Mouse (Mus musculus): ENCODE results near the gene Mid1.

- TF ChIP-seq USF1 (IDR thresholded peaks at IDR 0.05; ENCODE audit: low read depth) (no peak), MAX (IDR thresholded peaks at IDR 0.05) (no peak), CTCF (IDR thresholded peaks at IDR 0.05; ENCODE audit: control insufficient read depth, insufficient read depth, insufficient read length) (no peak), MYOG (IDR thresholded peaks at IDR 0.05; ENCODE audit: control insufficient read depth, extremely low read depth, insufficient read length) (no peak), CEBPB (IDR thresholded peaks at IDR 0.05; ENCODE audit: low read depth) (no peak), MYOD1 (IDR thresholded peaks at IDR 0.05; ENCODE audit: control insufficient read depth, insufficient read length, low read depth) (no peak)
Observed at GRCm38 (mm10) chrX:169903656-169904055, 218.7 kb downstream of the Mid1 start.

Measured in C2C12 (cell line).